In genomic region chr5:110982436-110982835, GRCm38 (mm10) we compare ENCODE assay signal across 10 mouse cellular contexts.
DNase-seq lines count a peak whose midpoint lies in the region; ATAC-seq and TF ChIP-seq lines count a peak whose summit lies in the region.
"Had no signal": no experiment of that assay in that cellular context is flagged by ENCODE, and none has a peak within 500 bp of the region (broad histone marks: within the 10 kb centered on the region; RNA-seq: fewer than 3 reads in every experiment).

No protein-coding gene starts in this region.

- H3K4me2 ChIP-seq in forebrain, postnatal 0 days (ENCODE audit: low read depth) = peak overlapping the region; percentile 78
- H3K4me2 ChIP-seq: embryonic facial prominence, embryonic 13.5 days had no signal

- peak overlapping the region; percentile 40 for H3K9ac ChIP-seq in forebrain, postnatal 0 days
- H3K9ac ChIP-seq: embryonic facial prominence, embryonic 13.5 days had no signal

- H3K4me3 ChIP-seq in forebrain, postnatal 0 days (ENCODE audit: low read depth, low read length) = peak overlapping the region; percentile 68
- H3K4me3 ChIP-seq: embryonic facial prominence, embryonic 13.5 days had no signal

- peaks cover 12% of the 10 kb centered on the region for H3K4me1 ChIP-seq in forebrain, postnatal 0 days (ENCODE audit: insufficient read depth)

- H3K36me3 ChIP-seq in forebrain, postnatal 0 days (ENCODE audit: insufficient read depth) = no peaks in the 10 kb centered on the region
- H3K36me3 ChIP-seq: embryonic facial prominence, embryonic 13.5 days had no signal

- no peak overlapping the region for H3K27ac ChIP-seq in forebrain, postnatal 0 days (ENCODE audit: low read depth, low read length)
- H3K27ac ChIP-seq: embryonic facial prominence, embryonic 13.5 days had no signal

- DNase-seq in heart, adult 18-20 months = peak; percentile 26 to 38
- DNase-seq in heart, postnatal 25 days (ENCODE audit: low spot score) = no peak
- DNase-seq in left cerebral cortex, postnatal 4 days = peak; percentile 20
- DNase-seq in left cerebral cortex, adult 11 months (ENCODE audit: low spot score) = no peak
- peak; percentile 71 for DNase-seq in forebrain, postnatal 0 days
- peak; percentile 33 for DNase-seq in naive thymus-derived CD4-positive, alpha-beta T cell, adult 2 months (ENCODE audit: low read depth)
- no peak for DNase-seq in frontal cortex, postnatal 25 days (ENCODE audit: low spot score in 2 of 2)
- DNase-seq in ovary, postnatal 10 days (ENCODE audit: low spot score) = no peak
- DNase-seq: gastrocnemius, postnatal 36 days had no signal

- intact Hi-C loops in heart, postnatal 25 days (cut with DNase I) = loop anchor here (5.0 kb wide), 3 partner anchors 65 to 275 kb away; no protein-coding TSS in a partner anchor
- intact Hi-C loops in left cerebral cortex, postnatal 4 days (cut with DNase I) = loop anchor here (5.0 to 10.0 kb wide), 2 partner anchors 222 to 275 kb away; no protein-coding TSS in a partner anchor

- WGBS in forebrain, postnatal 0 days = 49% methylated on average over 3 of the region's 3 CpGs

- H3K27me3 ChIP-seq in forebrain, postnatal 0 days (ENCODE audit: insufficient read depth, low read length) = no peaks in the 10 kb centered on the region
- H3K27me3 ChIP-seq: embryonic facial prominence, embryonic 13.5 days had no signal

- H3K9me3 ChIP-seq in forebrain, postnatal 0 days (ENCODE audit: low read length) = no peaks in the 10 kb centered on the region
- H3K9me3 ChIP-seq: embryonic facial prominence, embryonic 13.5 days had no signal

- TF ChIP-seq CTCF in forebrain, postnatal 0 days (IDR thresholded peaks at IDR 0.05; ENCODE audit: low read depth) = peak; percentile 60

- no peak for ATAC-seq in forebrain, postnatal 0 days

Comparison
In these comparisons a context has a peak if more than half of its experiments do, and no peak if none do; other contexts are left out.
1. DNase-seq: peak in heart, adult 18-20 months (2 of 2), left cerebral cortex, postnatal 4 days (single experiment), forebrain, postnatal 0 days (single experiment) and naive thymus-derived CD4-positive, alpha-beta T cell, adult 2 months (single experiment); none in heart, postnatal 25 days (single experiment), left cerebral cortex, adult 11 months (single experiment), frontal cortex, postnatal 25 days (0 of 2) and ovary, postnatal 10 days (single experiment).